Mouse (Mus musculus) gonadal fat pad, adult 2 months (tissue): ENCODE results near the gene Nfkbia. TPM values are rescaled to one million over a fixed set of nuclear protein-coding genes. Genes with fewer than 3 reads are reported as not detected.

Experiments
- DNase-seq: peaks from one replicate; pipeline ENCODE4 v3.0.0-alpha.2; 2012; ENCODE audit warnings: low read depth
- polyA plus RNA-seq: library from polyadenylated mRNA; depleted of rRNA; stranded (reverse); fragments of >200 nt; gene quantifications from 2 replicates; pipeline ENCODE4 v1.2.3, GENCODE M21; 2012

The Nfkbia gene
- polyA plus RNA-seq, 1 experiment: 127 TPM

DNA sequence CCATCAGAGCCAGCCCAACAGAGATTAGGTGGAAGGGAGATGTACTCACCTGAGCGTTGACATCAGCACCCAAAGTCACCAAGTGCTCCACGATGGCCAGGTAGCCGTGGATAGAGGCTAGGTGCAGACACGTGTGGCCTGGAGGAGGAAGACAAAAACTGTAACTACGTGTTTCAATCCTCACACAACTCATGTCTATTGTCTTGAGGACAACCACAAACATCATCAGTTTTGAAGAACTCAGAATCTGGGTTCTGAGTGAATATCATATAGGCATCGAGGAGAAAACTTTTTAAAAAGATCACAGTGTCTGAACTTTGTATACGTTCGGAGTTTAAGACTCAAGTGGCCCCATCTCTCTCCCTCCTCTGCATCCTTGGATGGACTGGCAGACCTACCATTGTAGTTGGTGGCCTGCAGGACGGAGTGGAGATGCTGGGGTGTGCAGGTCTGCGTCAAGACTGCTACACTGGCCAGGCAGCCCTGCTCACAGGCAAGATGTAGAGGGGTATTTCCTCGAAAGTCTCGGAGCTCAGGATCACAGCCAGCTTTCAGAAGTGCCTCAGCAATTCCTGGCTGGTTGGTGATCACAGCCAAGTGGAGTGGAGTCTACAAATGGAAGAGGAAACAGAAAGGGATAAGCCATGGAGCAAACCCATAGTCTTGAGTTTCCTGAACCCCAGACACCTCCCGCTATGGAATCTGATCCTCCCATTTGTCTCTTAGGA is 1.6 kb downstream of the Nfkbia start:
- no peak for DNase-seq

DNA sequence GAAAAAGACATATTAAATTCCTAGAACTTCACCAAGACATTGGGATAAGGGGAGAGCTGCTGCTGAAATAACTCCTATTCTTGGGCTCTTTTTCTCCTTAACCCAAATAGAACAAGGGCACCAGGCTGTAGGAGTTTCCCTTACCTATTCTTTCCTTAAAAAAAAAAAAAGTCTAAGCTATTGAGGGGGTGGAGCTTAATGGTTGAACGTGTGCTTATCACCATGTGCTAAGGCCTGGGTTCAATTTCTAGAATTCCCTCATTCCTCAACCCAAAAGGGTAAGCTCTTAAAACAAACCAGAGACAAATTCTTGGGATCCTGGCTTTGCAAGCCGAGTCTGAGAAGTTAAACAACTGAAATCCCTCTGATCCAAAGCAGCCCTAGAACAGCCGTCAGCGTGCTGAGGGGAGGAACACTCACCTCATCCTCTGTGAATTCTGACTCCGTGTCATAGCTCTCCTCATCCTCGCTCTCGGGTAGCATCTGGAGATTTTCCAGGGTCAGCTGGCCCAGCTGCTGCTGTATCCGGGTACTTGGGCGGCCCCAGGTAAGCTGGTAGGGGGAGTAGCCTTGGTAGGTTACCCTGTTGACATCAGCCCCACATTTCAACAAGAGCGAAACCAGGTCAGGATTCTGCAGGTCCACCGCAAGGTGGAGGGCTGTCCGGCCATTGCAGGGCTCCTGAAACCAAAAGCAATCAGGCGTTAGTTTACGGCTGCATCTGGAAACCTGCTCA is 2.3 kb downstream of the Nfkbia start:
- no peak for DNase-seq

DNA sequence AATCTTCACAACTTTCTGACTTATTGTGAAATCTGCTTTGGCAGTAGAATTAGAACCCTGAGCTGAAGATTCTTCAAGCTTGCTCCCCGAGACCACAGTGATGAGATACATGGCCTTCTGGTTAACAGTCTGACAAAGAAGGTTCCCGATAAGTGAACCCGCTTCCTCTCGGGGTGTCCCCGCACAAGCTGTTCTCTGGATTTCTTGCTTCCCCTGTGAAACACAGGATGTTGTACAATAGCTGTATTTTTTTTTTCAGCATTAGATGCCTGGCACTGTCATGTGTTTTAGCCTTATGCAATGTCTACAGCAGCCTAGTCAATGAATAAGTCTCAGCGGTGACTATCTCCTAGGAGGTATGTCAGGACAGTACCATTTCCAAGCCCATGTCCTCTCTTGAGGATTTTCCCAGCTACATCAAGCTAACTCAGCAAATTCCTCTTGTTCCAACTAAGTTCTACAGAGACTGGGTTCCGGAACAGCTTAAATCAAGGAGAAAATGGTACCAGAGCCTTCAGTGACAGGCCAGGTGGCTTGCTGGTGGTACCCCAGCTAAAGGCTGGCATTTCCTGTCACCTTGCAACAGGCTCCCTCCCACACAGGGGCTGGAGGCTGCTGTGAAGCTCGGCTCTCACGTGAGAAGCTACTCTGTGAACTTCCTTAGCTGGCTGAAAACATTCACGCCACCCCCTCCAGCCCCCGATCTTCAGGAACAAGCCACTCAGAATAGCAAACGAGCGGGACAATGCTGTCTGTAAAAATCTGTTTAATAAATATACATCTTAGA is 3.6 kb downstream of the Nfkbia start:
- no peak for DNase-seq

DNA sequence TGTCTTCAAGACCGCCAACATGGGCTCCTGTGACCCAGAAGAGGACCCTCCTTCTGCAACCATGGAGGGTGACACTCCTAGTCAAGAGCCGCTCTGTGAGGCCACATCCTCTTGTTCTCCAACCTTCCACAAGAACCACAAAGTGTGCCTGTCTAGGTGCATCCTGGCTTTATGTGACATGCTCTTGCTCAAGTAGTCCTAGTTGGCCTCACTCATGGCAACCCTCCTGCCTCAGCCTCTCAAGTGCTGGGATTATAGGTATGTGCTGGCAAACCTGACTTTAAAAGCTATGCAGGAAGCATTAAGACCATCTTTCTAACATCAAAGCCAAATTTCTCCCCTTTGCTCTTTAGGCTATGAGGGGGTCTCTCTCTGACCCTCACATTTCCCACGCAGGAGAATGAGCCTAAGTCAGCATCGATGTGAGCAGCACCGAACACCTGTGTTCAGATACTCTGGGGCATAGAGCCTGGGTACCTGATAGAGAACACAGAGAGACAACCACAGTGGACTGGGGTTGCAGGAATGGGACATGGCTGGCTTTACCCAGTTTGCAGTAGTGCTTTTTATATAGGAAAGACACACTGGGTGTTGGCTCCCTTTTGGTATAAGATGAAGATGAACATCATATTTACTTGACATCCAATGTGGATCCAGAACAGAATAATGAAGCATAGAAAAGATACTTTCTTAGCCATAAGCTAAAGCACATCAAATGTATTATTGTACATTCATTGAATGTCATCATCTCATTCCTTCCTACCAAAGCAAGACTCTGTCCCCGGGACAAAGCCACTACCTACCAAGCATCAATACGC is 4.4 kb downstream of the Nfkbia start:
- DNase-seq: no peak

DNA sequence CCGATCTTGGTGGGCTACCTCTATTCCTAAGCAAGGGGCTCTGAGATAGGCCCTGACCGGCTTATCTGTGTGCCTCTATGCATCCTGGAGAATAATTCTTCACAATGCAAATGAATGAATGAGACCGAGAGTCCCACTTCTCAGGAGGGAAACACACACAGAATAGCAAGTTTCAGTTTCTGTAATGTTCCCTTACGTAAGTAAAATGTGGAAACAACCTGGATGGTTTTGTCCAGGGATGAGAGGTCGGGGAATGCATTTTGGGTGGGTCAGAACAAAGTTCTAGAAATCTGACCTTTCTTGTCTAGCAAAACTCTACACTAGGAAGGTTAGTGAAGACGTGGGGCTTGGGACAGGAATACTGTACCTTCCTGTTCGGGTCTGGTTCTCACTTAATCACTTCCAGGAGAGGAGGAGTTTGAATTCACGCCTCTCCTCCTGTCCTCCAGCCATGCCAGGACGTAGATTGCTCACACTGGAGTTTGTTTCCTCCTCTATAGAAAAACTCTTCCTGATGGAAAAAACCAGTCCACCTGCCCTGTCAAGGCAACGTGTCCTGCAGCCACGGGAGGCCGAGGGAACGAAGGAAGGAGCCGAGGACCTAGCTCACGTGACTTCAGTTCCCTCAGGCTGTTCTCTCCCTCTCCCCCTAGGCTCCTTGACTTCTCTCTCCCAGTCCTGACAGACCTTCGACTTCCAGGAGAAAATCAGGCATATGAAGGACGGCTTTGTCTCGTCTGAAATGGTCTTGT is 5.3 kb downstream of the Nfkbia start:
- DNase-seq: no peak

DNA sequence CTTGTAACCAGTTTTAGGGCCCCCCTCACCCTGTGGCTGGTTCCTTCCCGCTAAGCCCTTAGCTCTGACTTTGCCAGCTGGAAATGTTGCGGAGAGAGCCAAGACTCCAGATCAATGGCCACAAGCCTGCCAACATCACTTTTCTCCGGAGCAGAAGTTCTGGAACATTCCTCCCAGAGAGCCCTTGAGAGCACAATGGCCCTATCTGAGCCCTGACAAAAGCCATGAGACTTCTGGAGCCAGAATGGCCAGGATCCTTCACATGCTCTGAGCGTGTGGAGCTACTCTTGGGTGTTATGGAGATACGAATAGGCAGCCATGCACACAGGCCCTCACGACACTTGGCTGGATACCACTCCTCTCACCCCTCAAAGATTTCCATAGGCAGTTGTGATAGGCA is 7.6 kb downstream of the Nfkbia start:
- no peak for DNase-seq

DNA sequence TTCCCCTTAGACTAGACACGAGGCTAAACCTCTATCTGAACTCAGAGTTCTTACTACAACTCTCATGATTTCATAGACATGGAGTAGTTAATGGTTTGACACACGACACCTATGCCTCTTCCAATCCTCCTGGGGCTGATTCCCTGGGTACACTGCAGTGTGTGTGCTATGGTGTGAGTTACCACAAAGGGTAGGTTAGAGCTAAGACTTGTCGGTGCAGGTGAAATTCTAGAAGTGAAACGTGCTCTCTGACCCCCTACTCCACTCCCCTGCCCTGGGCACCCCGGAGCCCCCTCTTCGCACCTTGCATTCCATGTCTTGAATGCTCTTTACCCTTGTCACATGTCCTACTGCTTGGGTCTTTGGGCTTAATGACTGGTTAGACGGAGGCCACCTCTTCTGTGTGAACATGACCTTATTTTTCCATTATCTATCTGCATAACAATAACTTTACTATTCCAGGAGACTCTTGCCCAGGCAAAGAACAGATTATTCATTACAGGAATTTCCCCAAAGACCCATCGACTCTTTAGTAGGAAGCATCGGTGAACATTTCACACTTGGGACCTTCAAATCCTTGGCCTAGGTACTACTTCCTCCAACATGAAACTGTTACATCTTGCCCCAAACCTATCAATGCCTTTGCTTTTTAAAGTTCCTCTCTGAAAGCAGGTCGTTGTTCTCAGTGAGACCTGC is 8.2 kb downstream of the Nfkbia start:
- DNase-seq: no peak

DNA sequence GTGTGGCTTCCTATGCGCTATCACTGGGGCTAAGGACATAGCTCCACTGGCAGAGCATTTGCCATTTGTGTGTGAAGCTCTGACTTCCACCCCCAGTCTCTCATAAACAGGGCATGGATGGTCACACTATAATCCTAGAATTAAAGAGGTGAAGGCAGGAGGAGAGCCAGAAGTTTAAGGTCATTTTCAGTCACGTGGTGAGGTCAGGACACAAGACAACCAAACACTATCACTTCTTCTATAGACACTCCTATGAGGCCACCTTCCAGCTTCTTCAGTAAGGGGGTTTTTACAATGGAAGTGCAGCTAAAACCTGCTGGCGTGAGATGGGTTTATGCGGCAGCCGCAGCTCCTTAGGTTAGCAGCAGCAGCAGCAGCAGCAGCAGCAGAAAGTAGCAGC is 8.9 kb downstream of the Nfkbia start:
- DNase-seq: no peak

DNA sequence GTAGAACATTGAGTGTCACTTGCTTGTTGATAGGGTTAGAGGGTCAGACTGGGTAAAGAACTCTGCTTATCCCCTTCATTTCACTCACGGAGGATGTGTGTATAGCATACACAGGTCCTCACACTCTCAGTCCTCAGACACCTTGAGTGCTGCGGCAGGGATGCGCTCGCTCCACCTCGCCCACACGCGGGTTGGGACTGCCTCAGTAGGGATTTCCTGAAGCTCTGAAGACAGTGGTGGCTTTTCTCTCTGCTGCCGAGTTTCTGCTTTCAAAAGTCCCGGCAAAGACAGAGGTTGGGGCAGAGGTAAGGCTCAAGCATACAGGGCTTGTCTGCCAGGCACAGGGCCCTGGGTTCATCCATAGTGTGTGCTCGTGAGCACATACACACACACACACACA is 9.7 kb downstream of the Nfkbia start:
- no peak for DNase-seq

DNA sequence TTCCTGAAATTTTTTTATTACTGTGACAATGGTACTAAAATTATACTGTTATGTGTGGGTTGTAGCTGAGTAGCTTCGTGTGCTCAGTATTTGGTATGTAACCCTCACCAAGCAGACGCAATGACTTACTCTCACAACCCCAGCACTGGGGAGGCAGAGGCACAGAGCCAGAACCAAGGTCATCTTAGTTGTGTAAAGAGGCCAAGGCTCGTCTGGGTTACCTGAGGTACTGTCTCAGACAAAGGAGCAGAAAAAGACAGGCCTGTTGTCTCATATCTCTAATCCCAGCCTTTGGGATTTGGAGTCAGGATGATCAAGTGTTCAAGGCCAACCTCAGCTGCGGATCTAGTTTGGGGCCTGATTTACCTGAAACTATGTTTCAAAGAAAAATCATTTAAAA is 10.7 kb downstream of the Nfkbia start:
- no peak for DNase-seq

DNA sequence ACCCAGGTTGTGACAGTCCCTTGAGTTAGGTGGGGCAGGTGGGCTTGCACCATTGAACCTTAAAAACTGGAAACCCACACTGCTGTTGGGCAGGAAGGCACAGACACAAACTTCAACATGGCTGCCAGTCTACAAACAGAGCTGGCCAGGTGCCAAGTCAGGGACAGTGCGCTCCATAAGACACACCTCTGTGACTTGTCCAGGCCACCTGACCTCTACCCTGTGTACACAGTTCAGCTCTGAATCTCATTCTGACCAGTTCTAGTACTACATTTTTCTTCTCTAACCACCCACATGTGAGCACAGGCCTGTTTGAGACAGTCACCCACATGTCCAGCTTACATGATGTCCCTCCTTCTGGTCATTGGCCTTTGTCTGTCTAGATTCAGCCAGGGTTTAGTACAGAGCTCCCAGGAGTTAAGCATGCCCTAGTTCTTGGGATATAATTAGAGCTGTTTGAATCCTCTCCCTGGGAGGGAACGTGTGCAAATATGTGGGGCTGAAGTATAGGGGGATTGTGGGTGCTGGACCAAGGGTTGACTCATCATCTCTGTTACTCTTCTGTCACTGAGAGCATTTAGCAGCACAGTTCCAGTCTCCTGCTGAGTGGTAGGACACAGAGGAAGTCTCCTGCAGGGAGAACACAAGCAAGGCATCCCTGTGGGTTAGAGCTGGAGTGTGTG is 11.8 kb downstream of the Nfkbia start:
- DNase-seq: no peak

DNA sequence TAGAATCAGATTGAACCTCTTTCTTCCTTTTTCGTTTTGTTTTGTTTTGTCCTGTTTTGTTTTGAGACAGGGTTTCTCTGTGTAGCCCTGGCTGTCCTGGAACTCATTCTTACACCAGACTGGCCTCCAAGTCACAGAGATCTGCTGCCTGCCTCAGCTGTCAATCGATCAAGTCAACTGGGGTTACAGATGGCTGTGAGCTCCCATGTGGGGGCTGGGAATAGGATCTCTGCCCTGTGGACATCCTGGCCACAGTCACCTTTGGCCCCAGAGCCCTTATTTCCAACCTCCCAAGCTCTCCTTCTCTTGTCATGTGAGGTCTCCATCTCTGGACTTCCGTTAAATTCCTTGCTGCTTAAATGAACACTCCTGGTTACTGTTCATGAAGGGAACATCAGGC is 13.5 kb downstream of the Nfkbia start:
- DNase-seq: no peak

DNA sequence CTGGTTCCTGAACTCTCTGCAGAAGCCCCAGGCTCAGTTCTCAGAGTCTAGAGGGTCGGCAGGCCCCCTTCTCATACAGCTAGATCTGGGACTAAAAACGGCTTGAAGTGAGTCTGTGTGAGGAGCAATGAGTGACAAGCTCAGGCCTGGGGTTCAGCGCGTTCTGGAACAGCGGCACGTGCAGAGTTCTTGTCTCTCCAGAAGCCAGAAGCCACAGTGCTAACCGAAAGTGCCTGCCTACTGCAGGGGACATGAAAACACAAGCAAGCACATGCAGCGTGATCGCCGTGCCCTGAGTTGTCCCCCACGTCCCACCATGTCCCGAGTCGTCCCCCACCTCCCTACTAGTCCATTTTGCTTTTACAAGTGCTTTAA is 18.3 kb downstream of the Nfkbia start:
- DNase-seq: no peak

DNA sequence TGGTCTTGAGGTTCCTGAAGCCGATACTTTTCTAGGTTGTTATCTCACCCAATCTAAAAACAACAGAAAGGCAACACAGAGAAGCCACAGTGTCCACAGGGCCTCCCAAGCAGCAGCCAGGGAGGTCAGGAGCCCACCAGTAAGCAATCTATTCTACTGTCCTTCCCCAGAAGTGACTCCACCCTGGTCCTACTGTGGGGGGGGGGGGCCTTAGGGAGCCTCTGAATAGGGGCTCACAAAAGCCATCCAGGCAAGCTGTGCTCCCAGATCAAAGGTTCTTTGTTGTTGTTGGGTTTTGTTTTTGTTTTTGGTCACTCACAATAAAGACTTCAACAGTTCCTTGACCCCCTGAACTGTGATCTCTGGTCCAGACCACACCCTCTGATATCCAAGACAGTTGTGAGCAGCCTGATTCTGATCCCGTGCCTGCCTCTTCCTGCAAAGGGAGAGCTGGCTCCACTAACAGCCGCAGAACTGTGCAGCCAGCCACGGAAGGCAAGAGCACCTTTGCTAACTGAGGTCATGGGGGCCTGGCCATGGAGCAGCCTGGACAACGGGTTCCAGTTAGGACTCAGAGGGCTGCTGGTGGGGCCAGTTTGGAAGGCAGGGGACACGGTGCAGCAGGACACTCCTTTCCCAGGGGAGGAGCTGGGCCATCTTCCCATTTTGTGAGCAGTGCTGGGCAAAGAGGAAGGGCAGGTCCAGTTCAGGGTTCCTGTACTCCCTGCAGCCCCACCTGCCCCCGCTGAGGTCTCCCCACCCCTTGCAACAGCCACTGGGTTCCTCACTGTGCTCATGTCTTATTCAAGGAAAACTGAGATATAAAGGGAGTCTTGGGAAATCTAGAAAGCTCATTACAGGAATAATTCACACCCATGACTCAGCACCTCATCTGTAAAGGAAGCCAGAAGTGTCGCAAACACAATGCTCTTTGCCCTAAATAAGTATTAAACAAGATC is 18.9 kb downstream of the Nfkbia start:
- no peak for DNase-seq

DNA sequence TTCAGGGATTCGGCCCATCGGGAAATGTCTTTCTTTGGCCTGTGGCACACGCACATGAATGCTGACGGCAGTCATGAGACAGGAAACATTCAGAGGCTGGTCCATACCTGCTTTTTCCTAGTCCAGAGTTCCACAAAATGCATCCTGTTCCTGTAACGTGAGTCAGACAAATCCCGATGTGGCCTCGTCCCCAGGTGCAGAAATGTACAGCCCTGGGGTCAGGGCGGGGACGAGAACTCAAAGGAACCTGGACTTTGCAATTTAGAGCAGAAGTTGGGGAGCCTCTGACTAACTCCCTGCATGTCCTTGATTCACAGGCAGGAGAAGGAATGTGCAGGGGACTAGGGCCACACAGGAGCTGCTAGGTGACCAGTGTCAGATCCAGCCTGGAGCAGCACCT is 21.1 kb downstream of the Nfkbia start:
- no peak for DNase-seq

DNA sequence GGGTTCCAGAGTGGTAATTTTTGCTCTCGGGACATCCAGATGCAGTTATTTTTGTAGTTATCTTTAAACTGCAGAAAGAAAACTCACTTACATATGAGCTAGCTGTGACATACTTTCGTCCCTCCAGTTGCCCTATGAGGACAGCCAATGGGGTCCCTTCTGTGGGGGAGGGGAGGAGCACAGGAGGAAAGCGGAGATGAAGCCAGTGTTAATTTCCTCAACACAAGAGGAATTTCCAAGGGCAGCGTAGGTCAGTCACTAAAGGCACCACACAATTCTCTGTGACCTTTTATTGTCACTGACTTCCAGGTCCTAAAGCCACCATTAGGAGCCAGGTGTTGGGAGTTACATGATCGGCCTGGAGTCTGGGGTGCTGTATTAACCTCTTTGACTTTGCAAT is 22.0 kb downstream of the Nfkbia start:
- no peak for DNase-seq

DNA sequence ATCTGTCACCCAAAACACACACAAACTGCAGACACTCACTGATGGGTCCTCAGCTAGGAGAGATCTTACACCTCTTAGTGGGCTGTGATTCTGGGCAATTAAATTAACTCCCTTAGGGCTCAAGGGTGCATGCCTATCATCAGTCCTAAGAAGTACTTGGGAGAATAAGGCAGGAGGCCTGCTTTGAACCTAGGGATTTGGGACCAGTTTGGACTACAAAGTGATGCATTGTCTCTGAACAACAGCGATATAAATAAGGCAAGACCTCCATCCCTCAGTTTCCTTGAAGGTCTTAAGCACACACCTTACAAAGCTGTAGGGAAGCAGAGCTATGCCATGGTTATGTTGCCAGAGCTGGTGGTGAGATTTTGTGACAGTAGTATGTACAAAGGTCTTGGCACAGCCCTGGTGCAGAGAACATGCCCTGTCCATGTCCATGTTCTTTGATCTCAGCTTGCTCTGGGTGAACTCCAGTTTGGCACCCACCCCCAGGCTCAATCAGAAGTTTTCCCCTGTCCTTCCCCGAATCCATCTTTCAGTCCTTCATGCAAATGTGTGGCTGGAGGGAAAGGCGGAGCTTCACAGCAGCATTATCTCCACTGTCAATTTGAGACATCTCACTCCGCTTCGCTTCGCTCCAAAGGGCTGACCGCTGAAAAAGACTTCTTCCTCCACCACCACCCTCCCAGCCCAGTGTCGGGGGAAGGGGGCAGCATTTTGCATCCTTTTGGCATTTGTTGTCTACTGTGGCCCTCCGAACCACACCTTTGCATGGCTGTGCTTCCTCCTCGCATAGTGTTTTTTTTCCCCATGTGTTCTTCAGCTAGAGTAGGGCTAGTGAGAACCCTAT is 24.9 kb downstream of the Nfkbia start:
- DNase-seq: no peak

DNA sequence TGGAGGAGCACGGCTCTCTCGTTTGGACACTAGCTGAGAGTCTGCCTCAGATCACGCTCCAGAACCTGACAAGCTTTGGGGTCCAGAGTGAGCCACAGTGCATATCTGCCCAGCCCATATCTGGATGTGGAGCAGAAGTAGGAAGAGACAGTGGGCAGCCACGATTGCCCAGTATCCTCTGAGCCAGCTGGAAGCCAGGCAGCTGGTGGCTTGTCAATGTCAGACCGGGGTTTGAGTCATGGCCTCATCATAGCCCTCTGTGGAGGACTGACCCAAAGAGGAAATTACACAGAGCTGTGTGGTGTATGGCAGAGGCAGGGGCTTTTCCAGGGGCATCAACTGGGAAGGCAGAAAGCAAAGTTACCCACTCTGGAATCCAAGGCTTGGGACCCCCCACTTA is 25.6 kb downstream of the Nfkbia start:
- DNase-seq: no peak
